Mouse (Mus musculus) kidney, embryonic 14.5 days (tissue): Measurements from ENCODE around the gene Lce1e. TPM values are rescaled to one million over a fixed set of nuclear protein-coding genes. Genes with fewer than 3 reads are reported as not detected.
"Not testable (repeated sequence)": the region's sequence is repeated elsewhere in the genome, so short reads cannot be mapped to it uniquely, and the experiment has no call there.

ENCODE experiments used
- ATAC-seq: fragments of 200-750 bp; cut with Nextera tagmentation; 2 replicates; pipeline ENCODE4 v1.8.0; 2017; ENCODE audit warnings: moderate number of reproducible peaks, mild to moderate bottlenecking, moderate TSS enrichment, moderate library complexity; ENCODE audit not compliant: low FRiP score, low TSS enrichment
- H3K27ac ChIP-seq: fragments of 300-500 bp; sonication (generic); 2 replicates; pipeline ENCODE4 v1.5.1; 2014; ENCODE audit warnings: low read depth, mild to moderate bottlenecking, low read length, moderate library complexity, mixed read lengths
- H3K27me3 ChIP-seq: fragments of 300-500 bp; sonication (generic); 2 replicates; pipeline ENCODE4 v1.6.1; 2014; ENCODE audit warnings: mild to moderate bottlenecking, low read length; ENCODE audit not compliant: control insufficient read depth, insufficient read depth
- H3K36me3 ChIP-seq: fragments of 300-500 bp; sonication (generic); 2 replicates; pipeline ENCODE4 v1.6.1; 2014; ENCODE audit warnings: low read length, mixed read lengths; ENCODE audit not compliant: control insufficient read depth, insufficient read depth
- H3K4me1 ChIP-seq: fragments of 300-500 bp; sonication (generic); 2 replicates; pipeline ENCODE4 v1.6.1; 2014; ENCODE audit warnings: low read length, mixed read lengths; ENCODE audit not compliant: control insufficient read depth, insufficient read depth
- H3K4me2 ChIP-seq: fragments of 300-500 bp; sonication (generic); replicated peaks from 2 replicates; pipeline ENCODE4 v1.6.1; 2014; ENCODE audit warnings: low read depth, mild to moderate bottlenecking, low read length
- H3K4me3 ChIP-seq: fragments of 300-500 bp; sonication (generic); 2 replicates; pipeline ENCODE4 v1.5.1; 2014; ENCODE audit warnings: mild to moderate bottlenecking, low read length
- H3K9ac ChIP-seq: fragments of 300-500 bp; sonication (generic); 2 replicates; pipeline ENCODE4 v1.6.1; 2014; ENCODE audit warnings: low read depth, mild to moderate bottlenecking, low read length, moderate library complexity
- H3K9me3 ChIP-seq: fragments of 300-500 bp; sonication (generic); 2 replicates; pipeline ENCODE4 v1.6.1; 2016; ENCODE audit warnings: low read length; ENCODE audit not compliant: control insufficient read depth
- WGBS: fragments of 180-500 bp; shearing (Covaris S2); extraction: QIAGEN DNeasy Blood & Tissue Kit; methylation state at CpG from one replicate; pipeline ENCODE4 v1.1.7; 2014; 5-methylcytosine and 5-hydroxymethylcytosine counted together
- polyA plus RNA-seq: library from polyadenylated mRNA; unstranded; fragments of >200 nt; fragmentation: Nextera tagmentation; extraction: Ambion mirVana; gene quantifications from 2 replicates; pipeline ENCODE4 v1.2.1, GENCODE M21; 2014

Gene Lce1e
- polyA plus RNA-seq, 1 experiment from 2014 or later: not detected

DNA sequence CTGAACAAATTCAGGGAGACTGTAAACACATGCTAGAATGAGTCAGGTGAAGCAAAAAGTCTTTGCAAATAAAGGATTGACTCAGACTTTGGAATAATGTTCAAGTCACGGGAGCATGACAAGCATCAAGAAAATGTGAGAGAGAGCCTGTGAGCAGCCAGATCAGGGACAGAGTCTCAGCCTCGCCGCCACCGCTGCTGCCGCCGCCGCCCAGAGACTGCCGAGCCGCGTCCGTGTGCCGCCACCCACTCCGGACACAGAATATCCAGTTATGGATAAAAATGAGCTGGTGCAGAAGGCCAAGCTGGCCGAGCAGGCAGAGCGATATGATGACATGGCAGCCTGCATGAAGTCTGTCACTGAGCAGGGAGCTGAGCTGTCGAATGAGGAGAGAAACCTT, 19.7 kb downstream of the Lce1e start:
- H3K27me3 ChIP-seq, H3K4me1 ChIP-seq, H3K27ac ChIP-seq, H3K9ac ChIP-seq, H3K36me3 ChIP-seq, H3K9me3 ChIP-seq, H3K4me2 ChIP-seq, ATAC-seq, H3K4me3 ChIP-seq: not testable (repeated sequence)
- 87% methylated on average over 16 of the region's 16 CpGs for WGBS

DNA sequence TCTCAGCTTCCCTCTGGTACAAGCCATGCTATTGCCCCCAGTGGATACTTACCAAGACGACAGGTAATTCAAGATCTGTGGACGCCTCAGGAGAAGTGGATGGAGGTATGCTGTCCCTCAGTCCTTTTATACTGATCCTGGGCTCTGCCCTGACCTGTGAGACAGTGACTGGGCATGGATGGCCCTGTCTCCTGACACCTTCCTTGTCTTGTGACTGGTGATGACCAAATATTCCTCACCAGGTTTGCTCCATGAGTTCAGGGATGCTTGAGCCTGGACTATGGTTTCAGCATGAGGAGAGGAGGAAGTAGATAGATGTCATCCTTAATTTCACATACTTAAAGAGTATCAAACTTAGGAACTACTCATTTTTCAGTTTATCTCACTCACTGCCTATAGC, 21.8 kb downstream of the Lce1e start, which contains the start of gene Lce1d:
TSS of gene Lce1d (minus strand) at position 101 of the 400 bp plus-strand sequence.
- Histone ChIP-seq H3K27me3 (no peaks in the 10 kb centered on the region), H3K4me3 (no peak within 1 kb of the TSS), H3K27ac (no peak within 1 kb of the TSS), H3K36me3 (no peaks in the 10 kb centered on the region), H3K9ac (no peak within 1 kb of the TSS), H3K9me3 (no peaks in the 10 kb centered on the region), H3K4me1 (no peaks in the 10 kb centered on the region), H3K4me2 (no peak within 1 kb of the TSS)
- no peak for ATAC-seq
- WGBS: 61% methylated on average over 2 of the region's 2 CpGs

DNA sequence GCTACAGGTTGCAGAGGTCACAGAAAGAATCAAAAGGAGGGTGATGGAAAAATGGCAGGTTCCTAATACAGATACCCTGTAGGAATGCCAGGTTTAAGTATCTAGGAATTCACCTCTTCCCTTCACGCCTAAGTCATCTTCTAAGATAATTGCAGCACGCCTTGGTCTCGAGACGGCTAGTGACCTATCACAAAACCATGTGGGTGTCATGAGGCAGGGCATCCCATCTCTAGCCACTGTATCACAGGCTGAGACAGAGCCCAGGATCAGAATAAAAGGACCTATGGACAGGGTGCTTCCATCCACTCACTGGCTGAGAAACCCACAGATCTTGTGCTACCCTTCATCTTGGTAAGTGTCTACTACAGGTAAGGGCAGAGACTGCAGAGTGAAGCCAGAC, 29.9 kb downstream of the Lce1e start, which contains the start of gene Lce1c:
TSS of gene Lce1c (plus strand) at position 301 of the 400 bp plus-strand sequence.
- no peaks in the 10 kb centered on the region for H3K36me3 ChIP-seq
- H3K27ac ChIP-seq: no peak within 1 kb of the TSS
- no peak for ATAC-seq
- no peaks in the 10 kb centered on the region for H3K27me3 ChIP-seq
- no peaks in the 10 kb centered on the region for H3K4me1 ChIP-seq
- H3K9ac ChIP-seq: no peak within 1 kb of the TSS
- 91% methylated on average over 4 of the region's 4 CpGs for WGBS
- H3K4me2 ChIP-seq: no peak within 1 kb of the TSS
- H3K4me3 ChIP-seq: no peak within 1 kb of the TSS
- H3K9me3 ChIP-seq: no peaks in the 10 kb centered on the region

DNA sequence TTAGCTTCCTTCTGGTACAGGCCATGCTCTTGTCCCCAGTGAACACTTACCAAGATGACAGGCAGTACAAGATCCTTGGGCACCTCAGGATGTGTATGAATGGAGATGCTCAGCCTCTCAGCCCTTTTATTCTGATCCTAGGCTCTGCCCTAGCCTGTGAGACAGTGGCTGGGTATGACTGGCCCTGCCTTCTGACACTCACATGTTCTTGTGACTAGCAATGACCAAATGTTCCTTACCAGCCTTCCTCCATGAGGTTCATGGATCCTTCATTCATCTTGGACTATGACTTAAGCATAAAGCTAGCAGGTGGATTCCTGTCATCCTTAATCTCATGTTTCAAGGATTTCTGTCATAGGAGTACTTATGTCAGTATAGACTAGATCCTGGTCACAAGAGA, 38.7 kb downstream of the Lce1e start, which contains the start of gene Lce1a2:
TSS of gene Lce1a2 (minus strand) at position 101 of the 400 bp plus-strand sequence.
- Histone ChIP-seq H3K4me1 (no peaks in the 10 kb centered on the region), H3K27me3 (no peaks in the 10 kb centered on the region), H3K36me3 (no peaks in the 10 kb centered on the region), H3K27ac (no peak within 1 kb of the TSS), H3K4me3 (no peak within 1 kb of the TSS), H3K9ac (no peak within 1 kb of the TSS), H3K4me2 (no peak within 1 kb of the TSS), H3K9me3 (no peaks in the 10 kb centered on the region)
- ATAC-seq: no peak

Other genes with a start within 250 kb of the Lce1e start
- 8.1 and 8.4 TPM in 2 replicates for gene Sprr1a, start 223.2 kb downstream of the Lce1e start, polyA plus RNA-seq
- gene Sprr4, start 208.6 kb downstream of the Lce1e start, polyA plus RNA-seq: not detected in 2 replicates
- gene 2310046K23Rik, start 174.6 kb downstream of the Lce1e start, polyA plus RNA-seq: not detected in 2 replicates
- gene Ivl, start 135.3 kb downstream of the Lce1e start, polyA plus RNA-seq: 0.74 and 0.81 TPM in 2 replicates
- gene Smcp, start 120.1 kb downstream of the Lce1e start, polyA plus RNA-seq: not detected in 2 replicates
- not detected in 2 replicates for gene 2210017I01Rik, start 101.6 kb downstream of the Lce1e start, polyA plus RNA-seq
- not detected in 2 replicates for gene Lce6a, start 87.4 kb downstream of the Lce1e start, polyA plus RNA-seq
- gene Lce1a1, start 60.8 kb downstream of the Lce1e start, polyA plus RNA-seq: not detected in 2 replicates
- gene Lce1b, start 52.1 kb downstream of the Lce1e start, polyA plus RNA-seq: not detected in 2 replicates
- gene Lce1a2, start 38.8 kb downstream of the Lce1e start, polyA plus RNA-seq: not detected in 2 replicates
- gene Lce1c, start 29.8 kb downstream of the Lce1e start, polyA plus RNA-seq: not detected in 2 replicates
- not detected in 2 replicates for gene Lce1d, start 21.9 kb downstream of the Lce1e start, polyA plus RNA-seq
- gene Lce1f, start 11.3 kb upstream of the Lce1e start, polyA plus RNA-seq: not detected in 2 replicates
- gene Gm38119, start 30.0 kb upstream of the Lce1e start, polyA plus RNA-seq: not detected in 2 replicates
- not detected in 2 replicates for gene Lce1g, start 43.3 kb upstream of the Lce1e start, polyA plus RNA-seq
- gene Lce1h, start 56.0 kb upstream of the Lce1e start, polyA plus RNA-seq: not detected in 2 replicates
- gene Lce1i, start 69.8 kb upstream of the Lce1e start, polyA plus RNA-seq: not detected in 2 replicates
- gene Lce1j, start 81.4 kb upstream of the Lce1e start, polyA plus RNA-seq: not detected in 2 replicates
- not detected in 2 replicates for gene Lce1k, start 98.8 kb upstream of the Lce1e start, polyA plus RNA-seq
- gene Kprp, start 118.2 kb upstream of the Lce1e start, polyA plus RNA-seq: not detected in 2 replicates
- not detected in 2 replicates for gene Lce1l, start 142.2 kb upstream of the Lce1e start, polyA plus RNA-seq
- not detected in 2 replicates for gene 2310050C09Rik, start 161.1 kb upstream of the Lce1e start, polyA plus RNA-seq
- not detected in 2 replicates for gene Lce3a, start 217.2 kb upstream of the Lce1e start, polyA plus RNA-seq
- gene Lce3b, start 223.9 kb upstream of the Lce1e start, polyA plus RNA-seq: not detected in 2 replicates
- gene Lce3c, start 235.4 kb upstream of the Lce1e start, polyA plus RNA-seq: not detected in 2 replicates
- not detected in 2 replicates for gene Lce3d, start 248.3 kb upstream of the Lce1e start, polyA plus RNA-seq